Mouse (Mus musculus): ENCODE results near the gene Fhl3.
"Not testable (repeated sequence)": the region's sequence is repeated elsewhere in the genome, so short reads cannot be mapped to it uniquely, and the experiment has no call there.

The Fhl3 gene

DNA sequence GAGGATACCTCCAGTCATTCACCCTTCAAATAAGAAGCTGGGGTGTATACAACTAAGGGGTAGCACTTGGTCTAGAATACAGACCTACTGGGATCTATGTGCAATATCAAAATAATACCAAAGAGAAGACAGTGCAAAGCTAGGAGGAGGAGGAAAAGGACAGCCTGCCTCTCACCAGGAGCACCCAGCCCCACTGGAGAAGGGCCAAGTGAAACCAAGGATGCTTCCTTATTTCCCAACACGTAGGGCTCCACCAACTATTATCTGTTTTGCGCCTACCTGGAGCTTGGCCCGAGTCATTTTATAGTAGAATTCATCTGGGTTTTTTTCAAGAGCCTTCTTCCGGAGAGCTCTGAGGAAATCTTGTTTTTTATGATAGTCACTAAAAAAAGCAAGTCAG is 17.0 kb upstream of the Fhl3 start:
- no peak for DNase-seq (ENCODE audit: low read depth, low spot score)

DNA sequence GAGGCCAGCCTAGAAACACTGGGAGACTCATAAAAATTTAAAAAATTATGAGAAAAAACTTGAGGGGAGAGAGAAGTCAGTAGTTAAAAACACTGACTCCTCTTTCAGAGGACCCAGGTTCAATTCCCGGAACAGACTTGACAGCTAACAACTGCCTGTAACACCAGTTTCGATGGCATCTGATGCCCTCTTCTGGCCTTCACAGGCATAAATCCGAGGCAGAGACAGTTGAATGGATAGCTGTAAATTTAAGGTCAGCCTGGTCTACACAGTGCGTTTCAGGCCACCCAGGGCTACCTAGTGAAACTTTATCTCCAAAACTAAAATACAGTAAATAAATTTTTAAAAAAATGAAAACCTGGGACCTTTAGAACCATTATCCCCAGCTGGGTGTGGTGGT is 15.5 kb upstream of the Fhl3 start:
- DNase-seq (ENCODE audit: low read depth, low spot score) = no peak

DNA sequence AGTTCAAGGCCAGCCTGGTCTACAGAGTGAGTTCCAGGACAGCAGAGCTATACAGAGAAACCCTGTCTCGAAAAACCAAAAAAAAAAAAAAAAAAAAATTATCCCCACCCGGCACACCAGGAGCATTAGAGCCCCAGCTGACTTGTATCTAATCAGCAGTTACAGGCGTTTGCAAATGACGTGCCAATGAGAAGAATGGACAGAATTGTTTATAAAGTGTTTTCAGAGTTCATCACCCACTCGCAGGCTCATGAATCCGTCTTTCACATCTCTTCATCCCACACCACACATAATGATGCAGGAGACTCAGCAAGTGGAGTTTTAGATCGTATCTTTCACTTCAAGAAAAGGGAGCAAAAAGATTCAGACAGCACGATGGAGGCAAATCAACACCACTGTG is 15.0 kb upstream of the Fhl3 start:
- no peak for DNase-seq (ENCODE audit: low read depth, low spot score)

DNA sequence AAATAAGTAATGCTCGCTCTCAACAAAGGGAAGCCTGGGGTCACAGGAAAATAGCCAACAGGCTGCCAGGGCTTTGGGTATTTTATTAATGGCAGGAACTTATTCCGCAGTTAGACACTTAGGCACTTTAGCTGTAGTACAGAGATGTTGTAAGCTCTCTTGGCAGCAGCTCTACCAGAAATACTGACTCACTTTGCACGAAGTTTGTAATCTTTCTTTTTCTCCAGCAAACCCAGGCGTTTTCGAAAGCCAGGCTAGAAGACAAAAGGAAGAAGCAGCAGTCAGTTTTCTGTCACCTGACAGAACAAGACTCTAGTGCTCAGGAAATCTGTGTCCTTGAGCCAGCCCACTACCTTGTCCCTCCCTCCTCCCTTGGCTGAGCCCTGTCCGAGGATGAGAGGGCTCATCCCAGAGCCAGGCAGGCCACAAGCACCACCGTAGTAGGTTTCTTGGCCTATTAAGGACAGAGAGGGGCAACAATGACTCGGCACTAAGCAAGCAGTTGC is 14.6 kb upstream of the Fhl3 start:
- no peak for DNase-seq (ENCODE audit: low read depth, low spot score)

DNA sequence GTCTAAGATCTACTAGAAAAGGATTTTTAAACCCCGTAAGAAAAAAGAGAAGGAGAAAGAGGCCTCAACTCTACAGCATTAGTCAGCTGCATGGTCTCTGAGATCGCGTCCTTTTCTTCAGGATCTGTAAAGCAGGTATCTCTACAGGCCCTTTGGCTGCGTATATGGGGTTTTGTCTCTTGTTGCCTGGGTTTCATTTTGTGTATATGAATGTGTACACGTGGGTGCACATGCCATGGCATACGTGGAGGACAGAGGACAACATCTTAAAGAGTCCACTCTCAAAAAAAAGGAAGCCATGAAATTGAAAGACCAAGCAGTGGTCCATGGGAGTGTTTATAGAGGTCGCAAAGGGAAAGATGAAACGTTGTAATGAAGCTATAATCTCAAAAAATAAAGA is 9.0 kb upstream of the Fhl3 start:
- no peak for DNase-seq (ENCODE audit: low read depth, low spot score)

DNA sequence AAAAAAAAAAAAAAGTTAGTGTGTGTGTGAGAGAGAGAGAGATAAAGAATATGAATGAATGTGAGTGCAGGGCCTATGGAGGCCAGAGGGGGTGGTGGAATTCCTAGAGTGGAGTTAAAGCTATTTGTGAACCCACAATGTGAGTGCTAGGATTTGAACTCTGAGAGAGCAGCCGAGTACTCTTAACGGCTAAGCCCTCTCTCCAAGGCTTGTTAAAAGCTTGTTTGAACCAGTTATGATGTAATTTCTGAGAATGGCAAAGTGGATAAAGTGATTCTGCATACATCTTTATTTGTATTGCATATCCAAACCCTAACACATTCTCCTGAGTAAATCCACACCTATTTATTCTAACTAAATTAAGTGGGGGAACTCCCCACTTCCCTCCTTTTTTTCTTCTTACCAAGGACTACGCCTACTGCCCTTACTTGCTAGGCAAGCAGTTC is 8.1 kb upstream of the Fhl3 start:
- DNase-seq (ENCODE audit: low read depth, low spot score) = no peak

DNA sequence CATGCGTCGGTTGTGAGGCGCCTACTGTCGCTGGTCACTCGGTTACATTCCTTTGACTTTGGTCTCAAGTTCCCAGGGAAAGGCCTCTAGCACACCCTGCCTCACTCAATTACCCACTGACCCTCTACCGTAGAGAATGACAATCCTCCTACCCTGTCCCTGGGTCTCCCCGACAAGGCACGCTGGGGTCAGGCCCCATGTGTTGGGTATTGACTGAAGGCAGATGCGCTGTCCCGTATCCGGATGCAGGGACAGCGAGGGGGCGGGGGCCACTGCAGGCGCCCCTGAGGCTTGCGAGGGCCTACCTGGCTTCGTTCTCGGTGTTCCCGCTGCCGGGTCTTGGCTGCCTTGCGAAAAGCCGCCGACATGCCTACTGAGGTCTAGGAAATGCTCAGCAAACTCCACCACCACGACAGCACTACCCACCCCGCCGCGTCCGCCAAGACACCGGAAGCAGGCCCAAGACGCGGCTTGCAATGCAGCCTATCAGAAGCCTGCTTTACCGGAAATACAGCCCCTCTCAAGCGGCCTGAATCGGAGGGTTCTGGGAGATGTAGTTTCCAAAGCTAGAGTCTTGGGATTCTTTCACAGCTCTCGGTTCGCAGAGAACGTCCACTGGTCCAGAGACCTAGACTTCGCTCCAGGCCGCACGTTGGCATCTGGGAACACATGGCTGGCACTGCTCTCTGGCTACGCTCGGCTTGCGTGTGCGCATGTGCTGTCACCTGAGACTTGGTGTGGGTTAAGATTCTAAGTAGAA is 7.2 kb upstream of the Fhl3 start, which contains the start of gene Utp11:
Gene Utp11, minus strand, starts transcription at position 466 of the 760 bp plus-strand sequence.
- DNase-seq (ENCODE audit: low read depth, low spot score) = peak; percentile 72

DNA sequence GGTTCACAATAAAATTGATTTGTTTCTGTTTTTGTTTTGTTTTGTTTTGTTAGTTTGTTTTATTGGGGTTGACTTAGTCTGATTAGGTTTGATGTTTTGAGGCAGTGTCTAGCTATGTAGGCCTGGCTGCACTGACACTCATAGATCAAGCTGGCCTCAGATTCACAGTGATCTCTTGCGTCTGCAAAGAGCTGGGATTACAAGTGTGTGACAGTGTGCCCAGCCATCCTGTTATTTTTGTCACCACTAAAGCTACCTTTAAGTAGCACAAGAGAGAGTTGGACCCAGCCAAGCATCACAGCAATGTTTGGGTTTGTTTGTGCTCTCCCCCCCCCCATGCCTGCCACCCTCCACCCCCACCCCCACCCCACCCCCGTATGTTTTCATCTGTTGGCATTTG is 5.9 kb upstream of the Fhl3 start:
- no peak for DNase-seq (ENCODE audit: low read depth, low spot score)

DNA sequence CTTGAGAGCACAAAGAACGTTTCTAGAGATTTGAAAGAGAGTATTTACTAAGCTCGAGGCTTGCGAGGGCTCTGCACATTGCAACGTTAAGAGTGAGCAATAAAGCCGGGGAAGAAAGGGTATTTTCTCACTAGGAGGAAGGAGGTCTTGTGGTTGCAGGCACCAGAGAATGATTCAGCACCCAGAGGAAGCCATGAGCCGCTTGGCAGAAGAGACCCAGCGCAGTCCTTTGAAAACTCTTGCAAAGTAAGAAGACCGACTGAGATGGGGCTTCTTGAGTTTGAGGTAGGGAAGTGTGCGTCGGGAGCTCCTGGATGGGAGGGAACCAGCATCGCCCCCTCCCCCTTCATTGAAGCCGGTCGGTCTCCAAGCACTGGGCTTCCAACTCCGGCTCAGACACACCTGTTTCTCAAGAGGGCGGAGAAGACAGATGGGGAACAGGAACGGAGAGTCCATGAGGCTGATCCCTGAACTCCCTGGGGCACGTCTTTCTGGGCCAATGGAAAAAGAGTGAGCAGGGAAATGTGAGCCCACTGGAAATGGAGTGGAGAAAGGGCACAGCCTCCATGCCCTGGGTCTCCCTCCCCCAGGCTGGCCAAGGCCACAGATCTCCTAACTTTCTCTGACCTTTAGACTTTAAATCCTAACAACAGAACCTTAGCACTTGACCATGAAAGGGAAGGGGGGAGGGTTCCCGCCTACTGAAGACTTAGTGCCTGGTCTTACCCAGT is 4.5 kb upstream of the Fhl3 start:
- DNase-seq (ENCODE audit: low read depth, low spot score) = no peak

DNA sequence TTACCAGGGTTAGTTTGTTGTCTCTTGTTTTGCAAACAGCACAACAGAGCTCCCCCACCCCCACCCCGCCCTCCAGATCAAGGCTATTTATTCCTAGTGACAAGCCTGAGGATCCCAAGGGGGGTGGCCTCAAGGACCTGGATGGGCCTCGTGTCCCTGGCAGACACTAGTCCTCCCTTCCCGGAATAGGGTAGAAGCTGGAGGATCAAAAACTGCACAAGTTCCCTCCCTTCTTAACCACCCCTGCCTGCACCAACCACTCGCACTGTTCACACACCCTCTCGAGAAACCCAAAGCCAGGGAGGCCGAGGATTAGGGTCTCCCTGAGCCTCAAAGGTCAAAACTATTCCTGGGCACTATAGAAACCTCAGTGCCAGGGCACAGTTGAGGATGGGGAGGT is 710 bp upstream of the Fhl3 start:
- no peak for DNase-seq (ENCODE audit: low read depth, low spot score)

DNA sequence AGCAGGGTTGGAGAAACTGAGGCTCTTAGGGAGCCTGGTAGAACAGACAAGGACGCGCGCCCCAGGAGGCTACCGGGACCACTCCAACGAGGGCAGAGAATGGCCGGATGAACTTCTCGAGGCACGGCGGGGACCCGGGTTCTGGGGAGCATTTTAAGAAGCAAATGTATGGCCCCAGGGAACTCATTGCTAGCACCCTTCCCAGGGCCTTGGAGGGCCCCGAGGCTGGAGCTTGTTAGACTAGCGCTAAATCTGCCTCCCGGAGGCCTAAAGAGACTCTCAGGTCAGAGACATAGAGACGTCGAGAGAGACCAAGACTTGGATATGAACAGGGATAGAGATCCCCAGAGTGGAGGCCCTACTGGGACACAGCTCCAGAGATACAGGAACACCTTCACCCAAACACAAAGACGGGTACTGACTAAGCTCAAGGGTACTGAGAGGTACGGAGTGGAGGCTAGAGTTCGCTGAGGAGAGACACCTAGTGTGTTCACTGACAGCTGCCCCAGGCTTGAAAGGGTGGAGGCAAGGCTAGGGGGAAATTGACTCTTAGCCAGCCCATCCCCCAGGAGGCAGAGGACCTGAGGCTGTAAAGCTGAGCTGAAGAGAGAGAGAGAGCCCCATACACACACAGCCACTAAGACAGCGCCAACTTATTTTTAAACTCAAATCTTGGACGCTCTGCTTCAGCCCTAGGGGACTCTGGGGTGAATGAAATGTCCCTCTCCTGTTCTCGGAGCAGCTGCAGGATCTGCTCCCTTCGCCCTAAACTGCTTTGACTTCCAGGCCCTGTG is 748 bp downstream of the Fhl3 start:
- DNase-seq (ENCODE audit: low read depth, low spot score) = no peak

DNA sequence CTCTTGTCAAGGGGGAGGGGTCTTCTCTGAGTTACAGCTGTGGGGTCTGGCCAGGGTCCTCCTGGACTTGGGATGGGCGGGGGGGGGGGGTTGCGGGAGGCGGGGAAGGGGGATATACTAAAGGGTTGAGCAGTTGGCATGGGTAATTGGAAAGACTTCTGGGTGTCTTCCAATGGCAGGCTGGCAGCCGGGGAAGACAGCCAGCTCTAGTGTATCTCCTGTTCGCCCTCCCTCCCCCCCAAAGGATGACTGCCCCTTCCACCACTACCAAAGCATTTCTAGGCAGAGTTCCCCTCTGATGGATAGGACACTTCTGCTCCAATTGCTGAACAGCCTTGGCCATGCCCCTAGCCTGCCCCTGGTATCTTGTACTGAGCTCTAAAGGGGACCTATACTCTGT is 1.4 kb downstream of the Fhl3 start:
- DNase-seq (ENCODE audit: low read depth, low spot score) = no peak

DNA sequence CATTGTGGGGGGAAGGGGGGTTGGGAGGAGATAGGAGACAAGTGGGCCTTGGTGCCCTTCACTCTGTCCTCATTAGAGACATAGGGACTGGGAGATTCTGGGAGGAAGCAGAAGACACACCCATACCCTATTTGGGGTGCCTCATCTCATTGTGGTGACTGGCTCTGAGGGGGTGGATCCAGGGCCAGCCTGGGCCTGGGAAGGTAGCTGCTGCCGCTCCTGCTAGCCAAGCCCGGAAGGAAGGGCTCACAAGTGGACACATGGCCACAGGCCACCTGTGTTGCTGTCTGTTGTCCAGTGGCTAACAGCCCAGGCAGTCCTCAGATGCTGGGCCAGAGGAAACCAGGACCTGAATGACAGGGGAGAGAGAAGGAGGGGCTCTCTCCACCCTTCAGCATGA is 2.9 kb downstream of the Fhl3 start:
- no peak for DNase-seq (ENCODE audit: low read depth, low spot score)

DNA sequence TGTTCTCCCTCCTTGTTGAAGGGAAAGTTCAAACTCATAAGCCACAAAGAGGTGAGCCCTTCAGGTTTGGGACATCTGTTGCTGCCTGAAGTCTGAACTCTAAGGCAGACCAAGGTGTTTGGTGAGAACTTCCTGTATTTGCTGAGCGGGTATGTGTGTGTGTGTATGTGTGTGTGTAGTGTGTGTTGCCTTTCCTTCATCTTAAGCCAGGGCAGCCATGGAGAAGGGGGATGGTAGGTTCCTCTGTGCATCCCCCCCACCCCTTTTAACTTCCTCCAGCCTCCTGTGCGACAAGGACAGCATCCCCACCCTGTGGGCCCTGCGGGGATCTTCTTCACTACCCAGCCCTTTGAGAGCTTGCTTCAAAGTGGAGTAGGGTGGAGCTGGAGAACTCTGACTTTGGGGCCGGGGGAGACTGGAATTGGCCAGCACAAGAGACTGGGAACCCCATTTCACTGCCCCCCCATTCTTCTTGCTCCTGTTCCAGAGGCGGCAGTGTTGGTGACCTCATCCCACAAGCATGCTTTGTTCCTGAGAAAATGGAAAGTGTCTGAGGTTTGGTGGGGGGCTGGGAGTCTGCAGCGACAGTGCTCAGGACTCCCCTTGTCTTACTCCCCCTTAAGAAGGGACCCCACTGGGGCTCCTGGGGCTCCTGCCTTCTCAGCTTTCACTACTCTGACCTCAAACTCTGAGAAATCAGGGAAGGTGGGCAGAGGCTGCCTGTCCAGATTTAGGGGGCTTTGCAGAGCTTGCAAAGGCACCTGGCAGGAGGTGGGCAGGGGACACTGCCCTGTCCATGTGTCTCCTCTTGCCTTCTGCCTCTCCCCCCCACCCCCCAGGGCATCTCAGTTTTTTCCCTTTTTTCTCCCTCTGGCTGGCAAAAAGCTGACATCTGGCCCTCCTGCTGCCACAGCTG is 3.6 kb downstream of the Fhl3 start:
- DNase-seq (ENCODE audit: low read depth, low spot score) = no peak

DNA sequence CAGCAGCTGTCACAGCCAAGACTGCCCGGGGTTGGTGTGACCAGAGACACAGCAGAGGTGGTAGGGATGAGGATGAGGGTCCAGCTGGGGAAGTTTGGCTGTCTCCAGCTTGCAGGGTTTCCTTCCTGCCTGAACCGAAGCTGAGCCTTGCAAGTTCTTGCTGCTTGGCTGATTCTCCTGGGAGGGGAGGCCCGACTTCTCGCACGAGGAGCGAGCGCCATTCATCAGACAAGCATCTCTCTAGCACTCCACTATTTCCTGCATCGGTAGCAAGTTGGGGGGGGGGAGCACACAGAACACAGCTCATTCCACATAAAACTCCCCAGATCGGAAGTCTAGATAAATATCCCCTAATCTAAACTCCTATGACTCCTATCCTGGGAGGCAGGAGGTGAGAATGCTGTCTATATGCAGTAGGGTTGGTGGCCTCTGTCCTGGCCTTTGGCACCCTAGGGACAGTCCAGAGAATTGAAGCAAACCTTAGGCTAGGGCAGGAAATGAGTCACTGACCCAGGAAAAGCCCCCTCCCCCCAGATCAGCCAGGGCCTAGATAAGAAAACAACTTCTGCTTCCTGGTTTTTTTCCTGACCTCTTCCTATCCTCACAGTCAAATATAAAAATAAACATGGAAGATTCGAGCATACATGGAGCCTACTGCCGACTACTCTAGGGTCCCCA is 4.4 kb downstream of the Fhl3 start:
- no peak for DNase-seq (ENCODE audit: low read depth, low spot score)

DNA sequence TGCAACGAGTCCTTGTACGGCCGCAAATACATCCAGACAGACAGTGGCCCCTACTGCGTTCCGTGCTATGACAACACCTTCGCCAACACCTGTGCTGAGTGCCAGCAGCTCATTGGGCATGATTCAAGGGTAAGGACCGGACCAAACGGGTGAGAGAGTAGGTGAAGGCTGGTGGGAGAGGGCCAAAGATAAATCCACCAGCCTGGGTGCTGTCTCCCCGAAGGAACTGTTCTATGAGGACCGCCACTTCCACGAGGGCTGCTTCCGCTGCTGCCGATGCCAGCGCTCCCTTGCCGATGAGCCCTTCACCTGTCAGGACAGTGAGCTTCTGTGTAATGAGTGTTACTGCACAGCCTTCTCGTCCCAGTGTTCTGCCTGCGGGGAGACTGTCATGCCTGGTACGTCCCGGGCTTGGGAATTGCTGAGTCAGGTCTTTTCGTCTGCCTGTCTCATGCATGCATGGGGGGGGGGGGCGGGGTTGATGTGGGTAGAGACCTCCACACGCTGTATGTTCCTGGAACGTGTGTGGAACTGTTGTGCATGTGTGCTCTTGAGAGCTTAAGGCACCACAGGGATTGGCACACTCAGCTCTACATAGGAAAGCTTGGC is 5.3 kb downstream of the Fhl3 start:
- no peak for DNase-seq (ENCODE audit: low read depth, low spot score)

DNA sequence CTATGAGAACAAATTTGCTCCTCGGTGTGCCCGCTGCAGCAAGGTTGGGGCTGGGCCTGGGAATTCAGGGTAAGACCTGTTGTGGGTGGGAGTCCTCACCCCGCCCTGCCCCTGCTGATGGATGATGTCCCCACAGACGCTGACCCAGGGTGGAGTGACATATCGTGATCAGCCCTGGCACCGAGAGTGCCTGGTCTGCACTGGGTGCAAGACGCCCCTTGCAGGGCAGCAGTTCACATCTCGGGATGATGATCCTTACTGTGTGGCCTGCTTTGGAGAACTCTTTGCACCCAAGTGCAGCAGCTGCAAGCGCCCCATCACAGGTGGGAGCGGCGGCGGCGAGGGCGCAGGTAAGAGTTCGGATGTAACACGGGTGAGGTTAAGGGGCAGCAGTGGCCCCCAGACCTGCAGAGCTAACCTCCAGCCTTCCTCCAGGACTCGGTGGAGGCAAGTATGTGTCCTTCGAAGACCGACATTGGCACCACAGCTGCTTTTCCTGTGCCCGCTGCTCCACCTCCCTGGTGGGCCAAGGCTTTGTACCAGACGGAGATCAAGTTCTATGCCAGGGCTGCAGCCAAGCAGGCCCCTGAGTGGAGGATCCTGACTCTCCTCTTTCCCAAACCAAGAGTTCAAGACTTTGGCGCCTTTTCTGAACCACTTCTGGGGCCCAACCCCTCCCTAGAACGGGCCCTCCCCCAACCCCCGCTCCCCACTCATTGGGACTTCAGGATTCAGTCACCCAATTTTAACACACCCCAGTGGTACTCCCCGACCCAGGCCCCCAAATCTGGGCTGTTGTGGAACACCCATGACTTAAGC is 7.1 kb downstream of the Fhl3 start:
- DNase-seq (ENCODE audit: low read depth, low spot score) = not testable (repeated sequence)

DNA sequence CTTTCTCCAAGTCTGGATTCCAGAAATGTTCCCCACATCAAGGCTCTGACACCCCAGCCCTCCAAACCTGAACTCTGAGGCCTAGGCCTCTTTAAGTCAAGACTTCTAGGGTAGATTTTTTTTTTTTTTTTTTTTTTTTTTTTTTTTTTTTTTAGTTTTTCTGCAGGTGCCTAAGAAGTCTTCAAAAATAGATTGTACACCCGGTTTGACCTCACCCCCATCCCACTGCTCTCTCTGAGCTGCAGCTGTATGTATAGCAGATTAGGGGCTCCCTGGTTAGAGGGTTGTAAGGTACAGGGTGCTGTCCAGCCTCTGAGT is 7.7 kb downstream of the Fhl3 start:
- not testable (repeated sequence) for DNase-seq (ENCODE audit: low read depth, low spot score)
